Mouse (Mus musculus) midbrain, embryonic 10.5 days (tissue): ENCODE data around the gene Pla2g4b. TPM values are rescaled to one million over a fixed set of nuclear protein-coding genes. Genes with fewer than 3 reads are reported as not detected.

Experiments used
- DNase-seq: peaks from one replicate; pipeline ENCODE4 v3.0.0-alpha.2; 2017; ENCODE audit warnings: low spot score
- H3K27ac ChIP-seq: fragments of 300-500 bp; sonication (generic); replicated peaks from 2 replicates; pipeline ENCODE4 v1.5.1; 2016; ENCODE audit warnings: mild to moderate bottlenecking
- H3K27me3 ChIP-seq: fragments of 300-500 bp; sonication (generic); 2 replicates; pipeline ENCODE4 v1.6.1; 2016; ENCODE audit warnings: low read depth, mild to moderate bottlenecking; ENCODE audit not compliant: poor library complexity, severe bottlenecking
- H3K36me3 ChIP-seq: fragments of 300-500 bp; sonication (generic); 2 replicates; pipeline ENCODE4 v1.6.1; 2016; ENCODE audit warnings: mild to moderate bottlenecking, moderate library complexity
- H3K4me1 ChIP-seq: fragments of 300-500 bp; sonication (generic); 2 replicates; pipeline ENCODE4 v1.6.1; 2016
- H3K4me3 ChIP-seq: fragments of 300-500 bp; sonication (generic); 2 replicates; pipeline ENCODE4 v1.5.1; 2016; ENCODE audit warnings: mild to moderate bottlenecking, moderate library complexity
- H3K9me3 ChIP-seq: fragments of 300-500 bp; sonication (generic); replicated peaks from 2 replicates; pipeline ENCODE4 v1.6.1; 2016; ENCODE audit warnings: mild to moderate bottlenecking
- WGBS: fragments of 180-500 bp; shearing (Covaris S2); methylation state at CpG from one replicate; pipeline ENCODE4 v1.1.7; 2016; 5-methylcytosine and 5-hydroxymethylcytosine counted together
- polyA plus RNA-seq: library from polyadenylated mRNA; unstranded; fragments of >200 nt; fragmentation: Nextera tagmentation; extraction: Ambion mirVana; gene quantifications from 2 replicates; pipeline ENCODE4 v1.2.1, GENCODE M21; 2016

The Pla2g4b gene
- polyA plus RNA-seq, 1 experiment from 2014 or later, result 2.4 TPM

DNA sequence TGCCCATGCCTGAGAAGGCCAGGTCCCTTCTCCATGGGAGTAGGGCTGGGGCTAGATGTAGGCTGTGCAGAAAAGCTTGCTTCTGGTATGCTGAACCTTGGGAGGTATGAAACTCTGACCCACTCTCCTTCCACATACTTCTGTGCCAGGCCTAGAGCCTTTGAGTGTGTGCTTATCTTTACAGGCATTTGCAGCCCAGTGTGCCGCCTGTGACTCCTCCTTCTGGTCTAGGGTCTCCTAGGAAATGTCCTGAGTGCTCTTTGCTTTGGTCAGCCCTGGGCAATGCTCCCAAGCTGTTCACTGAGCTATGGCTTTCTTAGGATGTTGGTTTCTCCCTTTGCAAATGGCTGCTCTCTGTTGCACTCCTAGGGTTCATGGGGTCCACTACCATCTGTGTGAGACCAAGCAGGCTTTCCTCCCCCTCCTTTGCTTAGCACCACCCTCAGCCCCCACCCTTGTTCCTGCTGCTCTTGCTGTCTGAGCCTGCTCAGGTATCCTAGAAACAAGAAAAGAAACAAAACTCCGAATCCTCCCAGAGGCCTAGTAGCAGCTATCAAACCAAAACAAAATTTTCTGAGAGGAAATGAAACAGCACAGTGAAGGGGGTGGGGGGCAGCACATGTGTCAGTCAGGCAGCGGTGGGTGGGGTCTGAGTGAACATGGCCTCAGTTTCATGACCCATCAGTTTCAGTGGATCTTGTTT is 32.2 kb upstream of the Pla2g4b start:
- 70% methylated on average over 3 of the region's 3 CpGs for whole genome bisulfite sequencing
- Histone ChIP-seq H3K4me1 (0 out of 2 replicates have a peak, but pooled peaks cover 7% of the 10 kb centered on the region), H3K9me3 (no peaks in the 10 kb centered on the region), H3K4me3 (no peak overlapping the region), H3K27me3 (no peaks in the 10 kb centered on the region), H3K27ac (0 out of 2 replicates have a peak overlapping the region, but pooled peaks have one; percentile 17), H3K36me3 (peaks cover 10% of the 10 kb centered on the region; the same call in 1 of the 2 replicates)
- DNase-seq, result no peak

GRCm38 (mm10) chr2:120001956-120002355 is 31.3 kb upstream of the Pla2g4b start:
- 79% methylated on average over 4 of the region's 4 CpGs for WGBS
- DNase-seq, result no peak
- Histone ChIP-seq H3K9me3 (no peaks in the 10 kb centered on the region), H3K27ac (no peak overlapping the region), H3K4me3 (no peak overlapping the region), H3K36me3 (peaks cover 10% of the 10 kb centered on the region; the same call in 1 of the 2 replicates), H3K4me1 (0 out of 2 replicates have a peak, but pooled peaks cover 7% of the 10 kb centered on the region), H3K27me3 (no peaks in the 10 kb centered on the region)

DNA sequence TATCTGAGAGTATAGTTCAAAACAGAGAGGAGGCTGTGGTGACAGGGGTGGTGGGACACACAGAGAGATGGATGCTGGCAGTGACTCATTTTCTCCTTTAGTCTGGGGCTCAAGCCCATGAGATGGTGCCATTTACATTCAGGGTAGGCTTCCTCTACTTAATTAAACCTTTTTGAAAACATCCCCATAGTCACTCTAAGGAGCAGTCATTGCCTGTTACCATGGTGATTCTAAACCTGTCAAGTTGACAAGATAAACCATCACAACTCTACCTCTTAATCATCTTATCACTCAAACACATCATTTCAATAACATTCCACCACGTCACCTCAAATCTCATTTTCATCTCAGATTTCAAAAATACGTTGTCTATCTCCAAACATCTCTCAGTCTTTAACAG is 29.2 kb upstream of the Pla2g4b start:
- 86% methylated on average over 2 of the region's 2 CpGs for WGBS
- no peak overlapping the region for H3K27ac ChIP-seq
- DNase-seq, result no peak
- 0 out of 2 replicates have a peak, but pooled peaks cover 7% of the 10 kb centered on the region for H3K36me3 ChIP-seq
- no peaks in the 10 kb centered on the region for H3K27me3 ChIP-seq
- 0 out of 2 replicates have a peak, but pooled peaks cover 5% of the 10 kb centered on the region for H3K4me1 ChIP-seq
- H3K9me3 ChIP-seq, result no peaks in the 10 kb centered on the region
- H3K4me3 ChIP-seq, result no peak overlapping the region

GRCm38 (mm10) chr2:120006696-120007095 is 26.5 kb upstream of the Pla2g4b start:
- Histone ChIP-seq H3K27ac (no peak overlapping the region), H3K4me1 (no peaks in the 10 kb centered on the region), H3K4me3 (no peak overlapping the region), H3K9me3 (no peaks in the 10 kb centered on the region), H3K27me3 (no peaks in the 10 kb centered on the region), H3K36me3 (no peaks in the 10 kb centered on the region)
- no peak for DNase-seq
- 93% methylated on average over 7 of the region's 7 CpGs for WGBS

- WGBS, result 90% methylated on average over 4 of the region's 4 CpGs
- Histone ChIP-seq H3K9me3 (no peaks in the 10 kb centered on the region), H3K4me3 (no peak overlapping the region)
These were observed 25.5 kb upstream of the Pla2g4b start for GRCm38 (mm10) chr2:120007680-120008210.

GRCm38 (mm10) chr2:120008672-120009071 is 24.5 kb upstream of the Pla2g4b start:
- DNase-seq, result no peak
- no peaks in the 10 kb centered on the region for H3K9me3 ChIP-seq
- peaks cover 9% of the 10 kb centered on the region for H3K36me3 ChIP-seq
- 74% methylated on average over 4 of the region's 4 CpGs for WGBS
- H3K27me3 ChIP-seq, result no peaks in the 10 kb centered on the region
- H3K4me1 ChIP-seq, result no peaks in the 10 kb centered on the region
- H3K27ac ChIP-seq, result no peak overlapping the region
- no peak overlapping the region for H3K4me3 ChIP-seq

More at GRCm38 (mm10) chr2:120007680-120008210, 25.5 kb upstream of the Pla2g4b start:
- H3K36me3 ChIP-seq, result peaks cover under 1% of the 10 kb centered on the region; the same call in 1 of the 2 replicates
- no peaks in the 10 kb centered on the region for H3K4me1 ChIP-seq
- no peaks in the 10 kb centered on the region for H3K27me3 ChIP-seq
- DNase-seq, result no peak
- H3K27ac ChIP-seq, result no peak overlapping the region

- H3K9me3 ChIP-seq, result no peaks in the 10 kb centered on the region
- no peak overlapping the region for H3K4me3 ChIP-seq
- peak; percentile 43 for DNase-seq
- no peaks in the 10 kb centered on the region for H3K27me3 ChIP-seq
- H3K36me3 ChIP-seq, result peaks cover 19% of the 10 kb centered on the region
- no peaks in the 10 kb centered on the region for H3K4me1 ChIP-seq
- WGBS, result 89% methylated on average over 8 of the region's 8 CpGs
- H3K27ac ChIP-seq, result no peak overlapping the region
These were observed 21.6 kb upstream of the Pla2g4b start for GRCm38 (mm10) chr2:120011462-120012200.

DNA sequence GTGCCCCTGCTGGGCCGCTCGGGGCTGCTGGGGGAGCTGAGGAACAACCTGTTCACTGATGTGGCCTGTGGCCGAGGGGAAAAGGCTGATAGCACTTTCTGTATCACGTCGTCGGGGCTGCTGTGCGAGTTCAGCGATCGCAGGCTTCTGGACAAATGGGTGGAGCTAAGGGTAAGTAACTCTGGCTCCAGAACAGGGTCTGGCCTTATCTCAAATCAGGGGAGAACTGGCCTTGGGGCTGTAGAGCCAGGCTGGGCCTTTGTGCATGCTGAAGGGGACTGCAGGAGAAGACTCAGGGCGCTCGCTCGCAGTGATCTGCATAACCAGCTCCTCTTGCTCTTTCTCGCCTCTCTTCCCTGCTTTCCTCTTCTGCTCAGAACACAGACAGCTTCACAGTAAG is 20.3 kb upstream of the Pla2g4b start:
- 84% methylated on average over 13 of the region's 13 CpGs for WGBS

DNA sequence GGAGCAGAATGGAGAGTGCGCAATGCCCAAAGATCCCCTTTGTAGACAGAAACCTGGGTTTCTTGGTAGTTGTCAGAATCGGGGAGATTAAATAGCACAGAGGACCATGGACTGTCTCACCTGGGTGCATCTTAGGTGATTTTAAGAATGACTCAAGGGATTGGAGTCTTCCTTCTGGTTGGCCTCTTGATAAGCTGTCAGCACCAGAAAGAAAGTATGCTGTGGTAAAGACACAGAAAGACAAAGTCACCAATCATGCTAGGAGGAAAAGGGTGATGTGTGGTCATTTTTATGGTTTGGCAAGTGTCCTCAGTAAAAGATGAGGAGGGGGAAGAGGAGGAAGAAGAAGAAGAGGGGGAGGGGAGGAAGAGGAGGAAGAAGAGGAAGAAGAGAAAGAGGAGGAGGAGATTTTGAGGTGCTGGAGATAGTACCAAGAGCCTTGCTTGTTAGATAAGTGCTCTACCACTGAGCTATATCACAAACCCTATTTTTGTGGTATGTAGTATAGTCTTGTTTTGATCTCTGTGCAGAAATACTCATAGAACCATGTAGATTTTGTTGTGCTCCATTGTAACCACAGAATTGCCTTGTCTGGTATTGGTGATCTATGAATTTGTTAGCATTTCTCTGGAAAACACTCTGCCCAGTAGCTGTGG is 19.3 kb upstream of the Pla2g4b start:
- no peaks in the 10 kb centered on the region for H3K27me3 ChIP-seq

More for the DNA sequence above, 20.3 kb upstream of the Pla2g4b start:
- Histone ChIP-seq H3K4me3 (no peak overlapping the region), H3K4me1 (no peaks in the 10 kb centered on the region), H3K9me3 (no peaks in the 10 kb centered on the region), H3K27me3 (no peaks in the 10 kb centered on the region), H3K27ac (no peak overlapping the region), H3K36me3 (peaks cover 32% of the 10 kb centered on the region)
- DNase-seq, result no peak

DNA sequence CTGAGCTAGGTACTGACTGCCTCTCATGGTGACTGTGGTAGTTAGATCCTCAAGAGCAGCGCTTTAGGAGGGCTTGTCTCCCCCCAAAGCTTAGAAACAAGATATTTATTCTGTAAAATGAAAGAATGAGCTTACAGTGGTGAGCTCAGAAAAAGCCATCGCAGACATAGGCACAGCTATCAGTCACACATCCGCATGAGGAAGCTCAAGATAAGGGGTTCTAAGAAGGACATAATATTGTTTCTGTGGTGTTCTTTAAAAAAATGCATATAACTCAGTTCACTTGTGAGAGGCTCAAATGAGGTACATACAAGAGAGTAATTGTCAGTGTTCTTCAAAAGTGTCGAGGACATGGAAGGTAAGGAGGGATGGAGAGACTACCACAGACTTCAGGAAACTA is 17.3 kb upstream of the Pla2g4b start:
- Histone ChIP-seq H3K27ac (no peak overlapping the region), H3K4me3 (no peak overlapping the region), H3K4me1 (no peaks in the 10 kb centered on the region), H3K27me3 (no peaks in the 10 kb centered on the region), H3K9me3 (no peaks in the 10 kb centered on the region), H3K36me3 (peaks cover 62% of the 10 kb centered on the region)
- 97% methylated on average over 4 of the region's 4 CpGs for WGBS
- no peak for DNase-seq

More for the DNA sequence above, 19.3 kb upstream of the Pla2g4b start:
- peaks cover 43% of the 10 kb centered on the region for H3K36me3 ChIP-seq
- no peak overlapping the region for H3K4me3 ChIP-seq
- H3K27ac ChIP-seq, result no peak overlapping the region
- WGBS, result 94% methylated on average over 2 of the region's 2 CpGs
- H3K9me3 ChIP-seq, result no peaks in the 10 kb centered on the region
- DNase-seq, result no peak
- no peaks in the 10 kb centered on the region for H3K4me1 ChIP-seq

GRCm38 (mm10) chr2:120017599-120017998 is 15.6 kb upstream of the Pla2g4b start:
- peaks cover 79% of the 10 kb centered on the region for H3K36me3 ChIP-seq
- 95% methylated on average over 12 of the region's 12 CpGs for WGBS
- no peak for DNase-seq

GRCm38 (mm10) chr2:120024337-120024736 is 8.9 kb upstream of the Pla2g4b start:
- no peaks in the 10 kb centered on the region for H3K9me3 ChIP-seq
- no peaks in the 10 kb centered on the region for H3K27me3 ChIP-seq
- 90% methylated on average over 5 of the region's 5 CpGs for WGBS
- H3K4me3 ChIP-seq, result no peak overlapping the region
- no peak for DNase-seq
- peaks cover 69% of the 10 kb centered on the region for H3K36me3 ChIP-seq
- H3K4me1 ChIP-seq, result peaks cover 16% of the 10 kb centered on the region
- H3K27ac ChIP-seq, result no peak overlapping the region

More at GRCm38 (mm10) chr2:120017599-120017998, 15.6 kb upstream of the Pla2g4b start:
- Histone ChIP-seq H3K4me1 (no peaks in the 10 kb centered on the region), H3K27ac (no peak overlapping the region), H3K9me3 (no peaks in the 10 kb centered on the region), H3K4me3 (no peak overlapping the region), H3K27me3 (no peaks in the 10 kb centered on the region)
